Mouse (Mus musculus) heart, postnatal 0 days (tissue): ENCODE results near the gene Ssrp1.

Experiments used
- CTCF ChIP-seq: IDR thresholded peaks from 2 replicates; pipeline ENCODE4 v1.5.1; 2016; ENCODE audit warnings: antibody characterized with exemption, control low read depth, low read depth
- EP300 ChIP-seq: IDR thresholded peaks from 2 replicates; pipeline ENCODE4 v1.6.1; 2016; ENCODE audit warnings: antibody characterized with exemption, low read depth

DNA sequence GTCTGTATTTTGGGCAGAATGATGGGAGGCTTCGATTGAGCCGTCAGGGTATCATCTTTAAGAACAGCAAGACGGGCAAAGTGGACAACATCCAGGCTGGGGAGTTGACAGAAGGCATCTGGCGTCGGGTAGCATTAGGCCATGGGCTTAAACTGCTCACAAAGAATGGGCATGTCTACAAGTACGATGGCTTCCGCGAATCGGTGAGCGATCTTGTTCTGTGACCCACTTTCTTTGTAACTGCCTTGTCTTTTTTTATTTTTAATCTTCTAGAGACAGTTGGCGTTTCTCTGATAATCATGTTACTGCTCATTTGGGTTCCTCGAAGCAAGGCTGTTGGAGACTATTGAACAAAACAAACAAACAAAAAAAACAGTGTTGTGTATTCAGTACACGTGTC lies 1.3 kb downstream of the Ssrp1 start:
- TF ChIP-seq CTCF: no peak
- TF ChIP-seq EP300: no peak
